Mouse (Mus musculus) embryonic facial prominence, embryonic 10.5 days (tissue): ENCODE results near the gene Tmem151a. TPM values are rescaled to one million over a fixed set of nuclear protein-coding genes. Genes with fewer than 3 reads are reported as not detected.

Source experiments
- polyA plus RNA-seq: library from polyadenylated mRNA; unstranded; fragments of >200 nt; fragmentation: Nextera tagmentation; extraction: Ambion mirVana; gene quantifications from 2 replicates; pipeline ENCODE4 v1.2.1, GENCODE M21; 2016

Gene Tmem151a
- polyA plus RNA-seq, 1 experiment from 2014 or later: 1.4 TPM

Other genes with a start within 250 kb of the Tmem151a start
- gene Ccs, start 246.2 kb downstream of the Tmem151a start, polyA plus RNA-seq: 52.1 and 52.8 TPM in 2 replicates
- 0.06 and 0.11 TPM in 2 replicates for gene Ccdc87, start 246.2 kb downstream of the Tmem151a start, polyA plus RNA-seq
- 26.9 and 28.0 TPM in 2 replicates for gene Ctsf, start 230.4 kb downstream of the Tmem151a start, polyA plus RNA-seq
- 5.0 and 6.7 TPM in 2 replicates for gene Actn3, start 207.6 kb downstream of the Tmem151a start, polyA plus RNA-seq
- gene Zdhhc24, start 206.9 kb downstream of the Tmem151a start, polyA plus RNA-seq: 10.3 and 13.3 TPM in 2 replicates
- 5.8 and 6.1 TPM in 2 replicates for gene Bbs1, start 178.9 kb downstream of the Tmem151a start, polyA plus RNA-seq
- 194 and 203 TPM in 2 replicates for gene Dpp3, start 157.2 kb downstream of the Tmem151a start, polyA plus RNA-seq
- 2.6 and 3.1 TPM in 2 replicates for gene Peli3, start 142.4 kb downstream of the Tmem151a start, polyA plus RNA-seq
- gene Mrpl11, start 123.4 kb downstream of the Tmem151a start, polyA plus RNA-seq: 164 and 165 TPM in 2 replicates
- gene Npas4, start 95.2 kb downstream of the Tmem151a start, polyA plus RNA-seq: not detected in 2 replicates
- 7.1 and 8.5 TPM in 2 replicates for gene Slc29a2, start 61.7 kb downstream of the Tmem151a start, polyA plus RNA-seq
- 34.7 and 36.1 TPM in 2 replicates for gene B4gat1, start 46.7 kb downstream of the Tmem151a start, polyA plus RNA-seq
- 3.1 and 4.2 TPM in 2 replicates for gene AC124502.3, start 46.6 kb downstream of the Tmem151a start, polyA plus RNA-seq
- gene Brms1, start 44.2 kb downstream of the Tmem151a start, polyA plus RNA-seq: 72.6 and 82.4 TPM in 2 replicates
- 2.4 and 3.2 TPM in 2 replicates for gene Rin1, start 35.0 kb downstream of the Tmem151a start, polyA plus RNA-seq
- gene Cd248, start 17.5 kb downstream of the Tmem151a start, polyA plus RNA-seq: 32.3 and 37.0 TPM in 2 replicates
- gene Yif1a, start 3.0 kb upstream of the Tmem151a start, polyA plus RNA-seq: 70.5 and 73.4 TPM in 2 replicates
- 28.4 and 31.7 TPM in 2 replicates for gene Cnih2, start 13.0 kb upstream of the Tmem151a start, polyA plus RNA-seq
- gene Rab1b, start 21.5 kb upstream of the Tmem151a start, polyA plus RNA-seq: 266 and 270 TPM in 2 replicates
- gene Klc2, start 33.0 kb upstream of the Tmem151a start, polyA plus RNA-seq: 30.0 and 31.2 TPM in 2 replicates
- 24.8 and 25.6 TPM in 2 replicates for gene Pacs1, start 187.6 kb upstream of the Tmem151a start, polyA plus RNA-seq
- gene Sf3b2, start 209.9 kb upstream of the Tmem151a start, polyA plus RNA-seq: 456 and 467 TPM in 2 replicates
- gene Gal3st3, start 212.8 kb upstream of the Tmem151a start, polyA plus RNA-seq: 8.5 and 8.6 TPM in 2 replicates